Comparison of ENCODE assay signal across 8 mouse cellular contexts in genomic region chr13:6647067-6647991, GRCm38 (mm10). TPM values are rescaled to one million over a fixed set of nuclear protein-coding genes. Genes with fewer than 3 reads are reported as not detected.
DNase-seq lines count a peak whose midpoint lies in the region; ATAC-seq and TF ChIP-seq lines count a peak whose summit lies in the region.

No protein-coding gene starts in this region.

- under 1% methylated on average over 39 of the region's 39 CpGs for WGBS in heart, embryonic 11.5 days (ENCODE audit: insufficient replicate concordance)
- under 1% methylated on average over 39 of the region's 39 CpGs for WGBS in kidney, embryonic 15.5 days
- whole genome bisulfite sequencing in liver, embryonic 12.5 days (ENCODE audit: insufficient replicate concordance), result under 1% methylated on average over 38 of the region's 39 CpGs
- WGBS in stomach, embryonic 14.5 days, result under 1% methylated on average over 39 of the region's 39 CpGs

- H3K4me1 ChIP-seq in cortical plate, adult 2 months (ENCODE audit: control insufficient read depth, insufficient read depth, low read length), result peaks cover 3% of the 10 kb centered on the region
- H3K4me1 ChIP-seq in heart, embryonic 11.5 days (ENCODE audit: control insufficient read depth, insufficient read depth, low read length), result peaks cover 8% of the 10 kb centered on the region; the same call in 1 of the 2 replicates
- peaks cover 22% of the 10 kb centered on the region for H3K4me1 ChIP-seq in kidney, embryonic 15.5 days
- H3K4me1 ChIP-seq in liver, embryonic 12.5 days, result peaks cover 45% of the 10 kb centered on the region
- H3K4me1 ChIP-seq in stomach, embryonic 14.5 days (ENCODE audit: control insufficient read depth, insufficient read depth, low read length), result peaks cover 7% of the 10 kb centered on the region; the same call in 1 of the 2 replicates

- DNase-seq in B cell, adult 2 months, result peak; percentile 83

- peak overlapping the region; percentile 84 for H3K9ac ChIP-seq in heart, embryonic 11.5 days (ENCODE audit: low read depth, low read length)
- peak overlapping the region; percentile 50 for H3K9ac ChIP-seq in kidney, embryonic 15.5 days
- peak overlapping the region; percentile 72 for H3K9ac ChIP-seq in liver, embryonic 12.5 days
- peak overlapping the region; percentile 30; the same call in 1 of the 2 replicates for H3K9ac ChIP-seq in stomach, embryonic 14.5 days (replicated peaks; ENCODE audit: low read depth, low read length)

- no peaks in the 10 kb centered on the region for H3K27me3 ChIP-seq in heart, embryonic 11.5 days (ENCODE audit: control insufficient read depth, insufficient read depth, low read length)
- no peaks in the 10 kb centered on the region; the same call in 1 of the 2 replicates for H3K27me3 ChIP-seq in kidney, embryonic 15.5 days
- no peaks in the 10 kb centered on the region for H3K27me3 ChIP-seq in liver, embryonic 12.5 days (replicated peaks)
- H3K27me3 ChIP-seq in stomach, embryonic 14.5 days (ENCODE audit: control insufficient read depth, insufficient read depth, low read length), result no peaks in the 10 kb centered on the region

- no peak for TF ChIP-seq CTCF in cortical plate, adult 2 months (IDR thresholded peaks at IDR 0.05; ENCODE audit: extremely low read depth, insufficient read depth, low read length)

- H3K4me3 ChIP-seq in cortical plate, adult 2 months (ENCODE audit: insufficient read depth, low read length), result peak overlapping the region; percentile 97
- peak overlapping the region; percentile 74 for H3K4me3 ChIP-seq in heart, embryonic 11.5 days (ENCODE audit: low read depth, low read length)
- peak overlapping the region; percentile 63 for H3K4me3 ChIP-seq in kidney, embryonic 15.5 days (replicated peaks)
- peak overlapping the region; percentile 71 for H3K4me3 ChIP-seq in liver, embryonic 12.5 days
- H3K4me3 ChIP-seq in stomach, embryonic 14.5 days (ENCODE audit: low read depth, low read length), result peak overlapping the region; percentile 44

- peak; percentile 78 for ATAC-seq in activated CD4-positive, CD25-positive, alpha-beta regulatory T cell, adult 4 months
- peak; percentile 76 for ATAC-seq in heart, embryonic 11.5 days (replicated peaks; ENCODE audit: insufficient number of reproducible peaks, low FRiP score, low TSS enrichment)
- ATAC-seq in kidney, embryonic 15.5 days (replicated peaks; ENCODE audit: low FRiP score), result peak; percentile 53
- ATAC-seq in liver, embryonic 12.5 days, result peak; percentile 67
- peak; percentile 52 for ATAC-seq in monocyte, adult 5-6 weeks (replicated peaks; ENCODE audit: insufficient number of reproducible peaks, low FRiP score, low TSS enrichment, poor library complexity, severe bottlenecking)
- peak; percentile 56 for ATAC-seq in stomach, embryonic 14.5 days (ENCODE audit: insufficient number of reproducible peaks, insufficient read depth, low FRiP score, low read depth)

- peak overlapping the region; percentile 85 for H3K27ac ChIP-seq in cortical plate, adult 2 months (ENCODE audit: insufficient read depth, low read length)
- peak overlapping the region; percentile 89 for H3K27ac ChIP-seq in heart, embryonic 11.5 days (ENCODE audit: low read depth, low read length)
- H3K27ac ChIP-seq in kidney, embryonic 15.5 days, result no peak overlapping the region
- H3K27ac ChIP-seq in liver, embryonic 12.5 days, result peak overlapping the region; percentile 53
- H3K27ac ChIP-seq in stomach, embryonic 14.5 days (ENCODE audit: low read length), result no peak overlapping the region

- peak; percentile 48; the same call in 1 of the 2 replicates for TF ChIP-seq POLR2A in cortical plate, adult 2 months (IDR thresholded peaks at IDR 0.05; ENCODE audit: extremely low read depth, insufficient read depth, low read length)

- H3K9me3 ChIP-seq in heart, embryonic 11.5 days (replicated peaks; ENCODE audit: control insufficient read depth, low read length), result no peaks in the 10 kb centered on the region
- no peaks in the 10 kb centered on the region for H3K9me3 ChIP-seq in kidney, embryonic 15.5 days (replicated peaks)
- H3K9me3 ChIP-seq in liver, embryonic 12.5 days (replicated peaks), result no peaks in the 10 kb centered on the region
- H3K9me3 ChIP-seq in stomach, embryonic 14.5 days (ENCODE audit: control insufficient read depth, low read depth, low read length), result no peaks in the 10 kb centered on the region

- no peaks in the 10 kb centered on the region for H3K36me3 ChIP-seq in heart, embryonic 11.5 days (ENCODE audit: control insufficient read depth, insufficient read depth, low read length)
- H3K36me3 ChIP-seq in kidney, embryonic 15.5 days, result no peaks in the 10 kb centered on the region
- no peaks in the 10 kb centered on the region for H3K36me3 ChIP-seq in liver, embryonic 12.5 days
- no peaks in the 10 kb centered on the region for H3K36me3 ChIP-seq in stomach, embryonic 14.5 days (ENCODE audit: control insufficient read depth, insufficient read depth, low read length)

- H3K4me2 ChIP-seq in heart, embryonic 11.5 days, result peak overlapping the region; percentile 99
- H3K4me2 ChIP-seq in kidney, embryonic 15.5 days, result peak overlapping the region; percentile 100
- H3K4me2 ChIP-seq in liver, embryonic 12.5 days, result peak overlapping the region; percentile 99
- H3K4me2 ChIP-seq in stomach, embryonic 14.5 days (replicated peaks; ENCODE audit: low read depth, low read length), result peak overlapping the region; percentile 99

RNA-seq across cellular contexts. Expression of gene Pfkp, which starts 1.2 kb away (rescaled TPM):
- polyA plus RNA-seq in activated CD4-positive, CD25-positive, alpha-beta regulatory T cell, adult 4 months (2017; shearing (Covaris generic)), result 100 to 1,000 TPM; 111 to 120 TPM
- polyA plus RNA-seq in cortical plate, adult 2 months (2012; rRNA removed), result 225 and 240 TPM in 2 replicates
- polyA plus RNA-seq in heart, embryonic 11.5 days (2014; fragmentation: Nextera tagmentation; extraction: Ambion mirVana), result 143 and 184 TPM in 2 replicates
- 25.6 and 28.3 TPM in 2 replicates for polyA plus RNA-seq in kidney, embryonic 15.5 days (2015; fragmentation: Nextera tagmentation; extraction: Ambion mirVana)
- 14.4 and 17.3 TPM in 2 replicates for polyA plus RNA-seq in liver, embryonic 12.5 days (2016; fragmentation: Nextera tagmentation; extraction: Ambion mirVana)
- total RNA-seq in monocyte, adult 5-6 weeks (2017), result 208 to 297 TPM (median 275 TPM) in 3 replicates
- 26.5 and 27.8 TPM in 2 replicates for polyA plus RNA-seq in stomach, embryonic 14.5 days (2014; fragmentation: Nextera tagmentation; extraction: Ambion mirVana)

Comparison
In these comparisons a context has a peak if more than half of its experiments do, and no peak if none do; other contexts are left out.
1. H3K27ac ChIP-seq: peak in cortical plate, adult 2 months (single experiment), heart, embryonic 11.5 days (single experiment) and liver, embryonic 12.5 days (single experiment); none in kidney, embryonic 15.5 days (single experiment) and stomach, embryonic 14.5 days (single experiment).
2. H3K4me3 ChIP-seq: peak in every context shown above with its lines; median percentile 97 in cortical plate, adult 2 months; 74 in heart, embryonic 11.5 days; 71 in liver, embryonic 12.5 days; 63 in kidney, embryonic 15.5 days; 44 in stomach, embryonic 14.5 days.
3. H3K9ac ChIP-seq: peak in every context shown above with its lines; median percentile 84 in heart, embryonic 11.5 days; 72 in liver, embryonic 12.5 days; 50 in kidney, embryonic 15.5 days; 30 in stomach, embryonic 14.5 days.
4. Peak in every context shown above with its lines, with median percentiles within 50 percentile points of each other: ATAC-seq and H3K4me2 ChIP-seq.